Mouse (Mus musculus): ENCODE results near the gene Rce1.
"Not testable (repeated sequence)": the region's sequence is repeated elsewhere in the genome, so short reads cannot be mapped to it uniquely, and the experiment has no call there.

Gene Rce1

DNA sequence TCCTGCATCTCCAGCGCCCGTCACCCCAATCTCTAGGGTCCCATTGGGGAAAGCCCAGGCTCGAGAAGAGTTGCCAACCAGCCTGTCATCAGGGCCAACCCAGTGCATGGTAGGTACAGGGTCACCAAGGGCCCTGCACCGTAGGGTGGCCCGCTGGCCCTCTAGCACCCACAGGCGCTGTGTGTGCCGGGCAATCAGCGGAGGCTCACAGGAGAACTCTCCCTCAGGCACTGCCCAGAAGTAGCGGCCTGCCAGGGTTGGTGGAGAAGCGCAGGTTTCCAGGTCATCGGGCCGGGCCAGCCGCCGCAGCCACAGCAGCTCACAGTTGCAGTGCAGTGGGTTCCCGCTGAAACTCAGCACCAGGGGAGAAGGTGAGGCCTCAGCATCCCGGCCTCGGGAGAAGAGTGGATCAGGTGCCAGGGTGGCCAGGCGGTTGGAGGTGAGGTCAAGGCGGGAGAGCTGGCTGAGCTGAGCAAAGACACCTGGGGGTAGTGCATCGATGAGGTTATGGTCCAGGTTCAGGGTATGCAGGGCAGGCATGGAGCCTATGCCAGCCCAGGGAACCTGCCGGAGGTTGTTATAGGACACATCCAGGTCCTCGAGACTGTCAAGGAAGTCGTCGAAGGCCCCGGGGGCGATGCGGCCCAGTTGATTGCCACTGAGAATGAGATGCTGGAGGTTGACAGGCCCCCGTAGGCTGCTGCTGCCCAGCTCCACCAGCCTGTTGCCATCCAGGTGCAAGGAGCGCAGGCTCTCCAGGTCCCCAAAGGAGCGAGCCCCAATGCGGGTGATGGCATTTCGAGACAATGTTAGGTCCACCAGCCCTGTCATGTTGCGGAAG lies 11.8 kb downstream of the Rce1 start:
- no peak for DNase-seq (ENCODE audit: extremely low read depth, low read depth)

DNA sequence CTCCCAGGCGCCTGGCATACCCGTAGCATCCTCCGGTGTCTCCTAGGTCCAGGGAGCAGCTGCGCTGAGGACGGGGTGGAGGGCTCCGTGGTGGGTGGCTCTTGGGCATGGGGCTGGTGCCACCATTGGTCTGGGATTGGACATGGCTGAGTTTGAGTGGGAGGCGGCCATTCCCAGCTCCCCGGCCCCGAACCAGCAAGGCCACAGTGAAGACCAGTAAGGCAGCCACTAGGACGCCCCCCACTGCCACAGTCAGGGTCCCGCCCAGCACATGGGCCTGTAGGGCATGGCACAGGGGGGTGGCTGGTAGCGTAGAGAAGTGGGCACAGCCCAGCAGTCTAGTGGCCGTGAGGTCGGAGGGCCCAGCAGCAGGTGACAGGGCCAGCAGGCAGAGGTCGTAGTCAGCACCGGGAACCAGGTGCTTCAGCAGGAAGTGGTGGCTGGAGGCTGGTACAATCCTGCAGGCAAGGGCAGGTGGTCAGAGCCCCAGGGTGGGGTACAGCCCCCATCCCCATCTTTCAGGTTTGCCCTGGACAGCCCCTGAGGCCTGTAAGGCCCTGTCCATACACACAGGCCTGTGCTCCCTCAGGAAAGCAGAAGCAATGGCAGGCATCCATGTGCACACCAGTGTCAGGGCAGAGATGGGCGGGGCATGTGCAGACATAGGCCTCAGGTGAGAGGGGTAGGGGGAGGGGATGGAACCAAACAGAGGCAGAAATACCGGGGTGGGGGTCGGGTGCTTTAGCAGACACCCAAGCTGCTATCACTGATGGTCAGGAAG lies 13.1 kb downstream of the Rce1 start:
- DNase-seq (ENCODE audit: extremely low read depth, low read depth): no peak

- no peak for DNase-seq (ENCODE audit: extremely low read depth, low read depth)
Measured at GRCm38 (mm10) chr19:4610109-4610508, 15.3 kb downstream of the Rce1 start.

DNA sequence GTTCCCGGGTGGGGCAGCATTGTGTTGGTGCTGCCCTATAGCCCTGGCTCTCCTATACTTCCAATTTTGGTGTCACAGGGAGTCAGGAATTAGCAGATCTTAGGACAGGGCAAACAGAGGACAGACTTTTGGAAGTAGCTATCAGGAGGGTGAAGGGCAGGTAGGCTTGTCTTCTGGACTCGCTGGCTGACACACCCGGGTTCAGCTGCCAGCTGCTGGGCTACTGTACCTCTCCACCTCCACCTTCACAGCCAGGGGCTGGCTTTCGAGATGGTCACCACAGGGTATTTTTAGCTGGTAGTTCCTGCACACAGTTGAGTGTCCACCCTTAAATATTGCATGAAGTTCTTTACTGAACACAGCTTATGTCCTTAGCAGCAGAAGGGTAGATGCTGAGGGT lies 16.9 kb downstream of the Rce1 start:
- no peak for DNase-seq (ENCODE audit: extremely low read depth, low read depth)

DNA sequence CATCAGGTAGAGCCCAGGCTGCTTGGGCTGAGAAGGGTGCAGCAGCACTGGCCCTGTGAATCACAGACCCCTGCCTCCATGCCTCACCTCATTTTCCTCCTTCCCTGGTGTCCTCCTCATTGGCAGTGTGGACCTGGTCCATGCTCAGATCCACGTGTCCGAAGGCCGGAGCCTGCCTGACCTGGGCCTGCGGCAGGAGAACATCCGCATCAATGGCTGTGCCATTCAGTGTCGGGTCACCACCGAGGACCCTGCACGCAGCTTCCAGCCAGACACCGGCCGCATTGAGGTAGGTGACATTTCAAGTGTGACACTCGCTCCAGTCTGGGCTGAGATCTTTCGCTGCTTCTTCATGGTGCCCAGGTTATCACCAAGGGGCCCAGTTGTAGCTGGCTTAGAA lies 18.0 kb downstream of the Rce1 start:
- DNase-seq (ENCODE audit: extremely low read depth, low read depth): no peak

- no peak for DNase-seq (ENCODE audit: extremely low read depth, low read depth)
Measured at GRCm38 (mm10) chr19:4605654-4606053, 19.8 kb downstream of the Rce1 start.

- DNase-seq (ENCODE audit: extremely low read depth, low read depth): no peak
Measured at GRCm38 (mm10) chr19:4603801-4604723, 21.4 kb downstream of the Rce1 start.

GRCm38 (mm10) chr19:4602459-4602858 lies 23.0 kb downstream of the Rce1 start:
- DNase-seq (ENCODE audit: extremely low read depth, low read depth): no peak

GRCm38 (mm10) chr19:4596071-4596470 lies 29.4 kb downstream of the Rce1 start:
- DNase-seq (ENCODE audit: extremely low read depth, low read depth): no peak

- no peak for DNase-seq (ENCODE audit: extremely low read depth, low read depth)
Measured at GRCm38 (mm10) chr19:4593792-4594522, 31.5 kb downstream of the Rce1 start.

GRCm38 (mm10) chr19:4590025-4590424 lies 35.4 kb downstream of the Rce1 start:
- no peak for DNase-seq (ENCODE audit: extremely low read depth, low read depth)

GRCm38 (mm10) chr19:4589081-4589480 lies 36.4 kb downstream of the Rce1 start:
- no peak for DNase-seq (ENCODE audit: extremely low read depth, low read depth)

DNA sequence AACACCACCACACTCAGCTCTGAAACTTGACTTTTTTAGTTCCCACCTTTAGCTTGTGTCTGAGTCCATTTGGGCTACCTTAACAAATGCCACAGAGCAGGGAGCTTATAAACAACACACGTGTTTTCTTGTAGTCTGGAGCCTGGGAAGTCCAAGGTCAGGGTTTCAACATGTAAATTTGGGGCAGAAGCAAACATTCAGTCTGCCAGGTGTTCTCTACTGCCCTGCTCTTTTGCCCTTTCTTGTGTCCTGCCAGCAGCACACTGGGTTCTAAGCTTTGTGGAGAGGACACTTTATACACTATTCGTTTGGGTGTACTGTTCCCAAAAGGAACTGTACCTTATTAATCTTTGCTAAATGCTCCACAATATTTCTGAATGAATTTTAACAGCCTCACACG lies 37.0 kb downstream of the Rce1 start:
- DNase-seq (ENCODE audit: extremely low read depth, low read depth): no peak

- DNase-seq (ENCODE audit: extremely low read depth, low read depth): no peak
Measured at GRCm38 (mm10) chr19:4587426-4587825, 38.0 kb downstream of the Rce1 start.

DNA sequence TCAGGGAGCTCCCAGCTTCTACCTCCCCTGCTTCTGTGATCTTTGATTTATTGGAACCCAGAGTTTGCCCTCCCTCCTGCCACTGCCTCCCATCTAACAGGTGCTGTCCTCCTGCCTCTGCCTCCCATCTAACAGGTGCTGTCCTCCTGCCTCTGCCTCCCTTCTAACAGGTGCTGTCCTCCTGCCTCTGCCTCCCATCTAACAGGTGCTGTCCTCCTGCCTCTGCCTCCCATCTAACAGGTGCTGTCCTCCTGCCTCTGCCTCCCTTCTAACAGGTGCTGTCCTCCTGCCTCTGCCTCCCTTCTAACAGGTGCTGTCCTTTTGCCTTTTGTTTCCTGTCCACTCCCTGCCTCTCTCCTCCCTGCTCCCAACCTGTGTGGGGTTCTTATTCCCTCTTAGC lies 38.7 kb downstream of the Rce1 start:
- DNase-seq (ENCODE audit: extremely low read depth, low read depth): not testable (repeated sequence)

DNA sequence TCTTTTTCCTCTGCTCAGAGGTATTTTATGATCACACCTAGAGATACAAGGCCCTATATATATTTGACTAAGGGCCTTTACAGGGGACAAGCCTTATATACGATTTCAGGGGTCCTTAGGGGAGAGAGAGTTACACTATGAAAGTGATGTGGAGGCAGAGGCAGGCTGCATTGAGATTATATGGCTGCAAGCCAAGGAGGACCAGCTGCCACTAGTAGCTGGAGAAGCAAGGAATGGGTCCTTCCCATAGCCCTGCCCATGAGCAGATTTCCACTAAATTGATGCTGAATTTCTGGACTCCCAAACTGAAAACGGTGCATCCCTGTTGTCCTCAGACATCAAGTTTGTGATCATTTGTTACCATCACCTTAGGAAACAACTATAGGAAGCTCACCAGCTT lies 41.6 kb downstream of the Rce1 start:
- DNase-seq (ENCODE audit: extremely low read depth, low read depth): no peak

DNA sequence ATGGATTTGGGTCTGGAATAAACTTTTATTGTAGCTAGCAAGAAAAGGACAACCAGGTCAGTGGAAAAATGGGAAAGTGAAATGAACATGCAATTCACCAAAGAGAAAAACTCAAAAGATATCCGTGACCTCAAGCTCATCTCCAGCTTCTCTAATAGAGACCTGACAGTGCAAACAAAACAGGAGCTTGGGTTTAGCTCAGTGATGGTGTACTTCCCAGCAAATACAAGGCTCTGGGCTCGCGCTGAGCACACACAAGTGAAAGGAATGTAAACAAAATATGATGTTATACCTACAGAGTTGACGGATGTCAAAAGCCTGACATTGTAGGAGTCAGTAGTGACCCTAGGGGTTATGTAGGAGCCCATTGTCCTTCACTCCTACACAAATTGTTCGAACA lies 46.1 kb downstream of the Rce1 start:
- DNase-seq (ENCODE audit: extremely low read depth, low read depth): no peak

DNA sequence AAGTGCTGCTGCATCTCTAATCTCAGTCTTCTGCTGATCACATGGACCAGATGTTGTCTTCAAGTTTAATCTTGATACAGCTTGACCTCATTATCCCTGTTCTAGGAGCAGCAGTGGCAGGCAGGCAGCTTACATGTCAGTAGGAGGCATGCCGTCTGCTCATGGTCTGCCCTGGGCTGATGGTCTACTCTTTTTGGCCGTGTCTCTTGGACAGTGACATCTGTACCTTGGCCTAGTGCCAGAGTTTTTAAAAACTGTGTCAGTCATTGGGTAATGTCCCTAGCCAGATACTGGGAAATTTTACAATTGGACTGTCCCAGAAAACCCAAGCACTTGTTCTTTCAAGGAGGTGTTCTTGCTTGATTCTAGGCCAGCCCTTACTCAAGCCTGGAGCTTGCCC lies 46.6 kb downstream of the Rce1 start:
- no peak for DNase-seq (ENCODE audit: extremely low read depth, low read depth)

- no peak for DNase-seq (ENCODE audit: extremely low read depth, low read depth)
Measured at GRCm38 (mm10) chr19:4573241-4573640, 52.2 kb downstream of the Rce1 start.
